Mouse (Mus musculus): ENCODE measurements at regions not wholly inside any gene's neighbourhood (a gene's known extent, or its start where the extent isn't known, plus 50 kb on each side); places are given as distances from the start of the nearest gene placed in this dataset.

DNA sequence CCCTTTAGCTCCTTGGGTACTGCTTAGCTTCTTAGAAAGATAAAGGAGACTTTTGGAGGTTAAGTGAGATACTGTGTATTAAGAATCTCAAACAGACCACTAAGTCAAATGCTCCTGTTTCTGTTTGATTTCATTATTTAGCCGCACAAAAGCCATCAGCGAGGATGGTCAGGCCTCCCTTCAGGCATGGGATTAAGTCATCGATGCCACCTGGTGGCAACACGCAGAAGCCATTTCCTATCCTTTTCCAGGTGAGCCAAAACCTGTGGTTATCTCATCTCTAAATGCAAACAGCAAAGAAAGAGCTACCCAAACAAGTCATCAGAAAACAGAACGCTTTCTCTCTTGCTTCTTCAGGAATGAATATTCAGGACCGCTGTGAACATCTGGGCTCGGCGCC lies 846.3 kb upstream of the Tmem132c start:
- 46% methylated on average over 8 of the region's 8 CpGs for WGBS
- ATAC-seq (ENCODE audit: low FRiP score) = no peak
- H3K27me3 ChIP-seq = no peaks in the 10 kb centered on the region

DNA sequence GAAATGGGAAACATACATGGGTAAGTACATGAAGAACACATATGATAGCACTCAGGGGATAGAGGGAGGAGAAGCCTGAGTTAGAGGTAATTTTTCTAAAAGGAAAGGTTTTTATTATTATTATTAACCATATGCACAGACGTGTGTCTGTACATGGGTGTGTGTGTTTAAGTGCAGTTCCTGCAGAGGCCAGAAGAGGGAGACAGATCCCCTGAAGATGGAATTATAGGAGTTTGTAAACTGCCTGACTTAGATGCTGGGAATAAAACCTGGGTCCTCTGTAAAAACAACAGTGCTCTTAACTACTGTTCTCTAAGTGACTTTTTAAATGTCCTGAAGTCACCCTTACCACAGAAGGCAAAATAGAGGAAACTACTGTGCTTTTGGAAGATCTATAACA lies 809.9 kb upstream of the Tmem132c start:
- Histone ChIP-seq H3K9me3 (0 out of 2 replicates have a peak, but pooled peaks cover 3% of the 10 kb centered on the region), H3K4me3 (no peak overlapping the region), H3K4me1 (replicated peaks) (no peaks in the 10 kb centered on the region), H3K36me3 (no peaks in the 10 kb centered on the region), H3K27ac (no peak overlapping the region), H3K9ac (no peak overlapping the region), H3K27me3 (no peaks in the 10 kb centered on the region), H3K4me2 (no peak overlapping the region)
- 79% methylated on average over 1 of the region's 1 CpGs for WGBS
- no peak for ATAC-seq (ENCODE audit: low FRiP score)

More for the DNA sequence above, 846.3 kb upstream of the Tmem132c start:
- no peak overlapping the region for H3K4me2 ChIP-seq
- H3K9me3 ChIP-seq = no peaks in the 10 kb centered on the region
- H3K4me3 ChIP-seq = no peak overlapping the region
- H3K4me1 ChIP-seq (replicated peaks) = no peaks in the 10 kb centered on the region
- no peak overlapping the region for H3K9ac ChIP-seq
- H3K36me3 ChIP-seq = no peaks in the 10 kb centered on the region
- H3K27ac ChIP-seq = no peak overlapping the region

DNA sequence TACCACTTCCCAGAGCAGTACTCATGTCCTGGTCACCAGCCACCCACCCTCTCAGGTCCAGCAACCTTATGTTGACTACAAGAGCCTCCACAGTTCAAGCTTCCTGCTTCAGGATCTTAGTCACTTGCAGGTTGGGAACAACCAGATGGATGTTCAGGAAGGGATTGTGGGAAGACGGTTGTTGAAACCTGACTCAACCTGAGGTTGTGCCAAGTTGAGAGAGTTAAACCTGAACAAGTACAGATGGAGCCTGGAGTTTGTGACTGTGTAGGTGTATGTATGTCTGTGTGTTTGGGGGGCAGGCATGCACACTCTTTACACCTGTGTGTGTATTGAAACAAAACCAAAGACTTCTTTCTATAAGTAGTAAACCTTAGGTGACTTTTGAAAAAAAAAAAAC lies 802.9 kb upstream of the Tmem132c start:
- no peak for ATAC-seq (ENCODE audit: low FRiP score)
- Histone ChIP-seq H3K9me3 (no peaks in the 10 kb centered on the region), H3K4me3 (no peak overlapping the region), H3K27me3 (no peaks in the 10 kb centered on the region), H3K4me1 (replicated peaks) (no peaks in the 10 kb centered on the region), H3K27ac (no peak overlapping the region), H3K4me2 (no peak overlapping the region), H3K9ac (no peak overlapping the region), H3K36me3 (no peaks in the 10 kb centered on the region)
- WGBS = 90% methylated on average over 1 of the region's 1 CpGs

DNA sequence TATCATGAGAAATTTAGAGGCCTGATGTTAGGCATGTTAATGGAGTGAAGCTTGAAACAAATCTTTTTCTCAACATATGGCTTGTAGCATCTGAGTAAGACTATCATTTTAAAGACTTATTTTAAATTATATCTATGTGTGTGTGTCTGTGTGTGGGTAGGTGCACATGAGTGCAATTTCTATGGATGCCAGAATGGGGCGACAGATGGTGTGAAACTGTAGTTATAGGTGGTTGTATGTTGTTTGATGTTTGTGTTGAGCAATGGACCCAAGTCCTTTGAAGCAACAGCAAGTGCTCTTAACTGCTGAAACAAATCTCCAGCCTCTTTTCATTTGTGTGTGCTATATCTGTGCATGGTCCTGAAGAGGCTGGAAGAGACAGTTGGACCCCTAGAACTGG lies 801.1 kb upstream of the Tmem132c start:
- no peaks in the 10 kb centered on the region for H3K27me3 ChIP-seq
- no peak overlapping the region for H3K4me2 ChIP-seq
- H3K4me1 ChIP-seq (replicated peaks) = no peaks in the 10 kb centered on the region
- no peaks in the 10 kb centered on the region for H3K36me3 ChIP-seq
- H3K9ac ChIP-seq = no peak overlapping the region
- H3K27ac ChIP-seq = no peak overlapping the region
- WGBS = 89% methylated on average over 1 of the region's 1 CpGs
- H3K4me3 ChIP-seq = no peak overlapping the region
- ATAC-seq (ENCODE audit: low FRiP score) = no peak
- H3K9me3 ChIP-seq = no peaks in the 10 kb centered on the region

DNA sequence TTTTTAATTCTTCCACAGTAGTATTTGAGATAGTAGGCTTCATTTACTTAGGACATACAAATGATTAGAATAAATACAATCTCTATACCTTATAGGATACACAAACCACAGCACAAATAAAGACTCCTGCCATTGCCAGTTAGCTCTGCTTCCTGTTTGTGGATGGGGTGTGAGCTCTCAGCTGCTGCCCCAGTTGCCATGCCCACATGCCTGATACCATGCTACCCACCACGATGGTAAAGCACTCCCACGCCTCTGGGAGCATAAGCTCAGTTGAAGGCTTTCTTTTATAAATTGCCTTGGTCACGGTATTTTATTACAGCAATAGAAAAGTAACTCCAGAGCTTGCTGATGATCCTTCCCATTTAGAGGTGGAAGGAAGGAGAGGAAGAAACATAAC lies 765.8 kb upstream of the Tmem132c start:
- no peak for ATAC-seq (ENCODE audit: low FRiP score)
- H3K4me1 ChIP-seq (replicated peaks) = no peaks in the 10 kb centered on the region
- H3K9ac ChIP-seq = no peak overlapping the region
- H3K27me3 ChIP-seq = no peaks in the 10 kb centered on the region
- H3K4me3 ChIP-seq = no peak overlapping the region
- no peak overlapping the region for H3K4me2 ChIP-seq
- H3K9me3 ChIP-seq = no peaks in the 10 kb centered on the region
- no peak overlapping the region for H3K27ac ChIP-seq
- WGBS = 38% methylated on average over 3 of the region's 3 CpGs
- H3K36me3 ChIP-seq = no peaks in the 10 kb centered on the region

DNA sequence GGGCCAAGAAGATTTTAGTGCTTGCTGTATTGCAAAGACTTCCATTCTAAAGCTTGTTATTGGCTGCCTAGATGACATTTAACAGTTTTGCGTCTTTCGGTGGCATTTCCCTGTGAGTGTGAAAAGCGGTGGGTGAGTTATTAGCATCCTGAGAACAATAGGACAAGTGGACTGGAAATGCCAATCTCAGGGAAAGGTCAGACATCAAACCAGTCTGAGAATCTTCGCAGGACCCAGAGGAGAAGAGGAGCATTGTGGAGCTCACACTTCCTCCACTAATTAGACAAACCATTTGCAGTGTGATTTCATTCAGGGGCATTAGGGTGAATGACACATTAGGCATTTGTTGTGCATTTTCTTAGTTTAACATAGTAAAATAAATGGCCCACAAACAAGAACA lies 719.5 kb upstream of the Tmem132c start:
- Histone ChIP-seq H3K36me3 (no peaks in the 10 kb centered on the region), H3K4me2 (no peak overlapping the region), H3K4me3 (no peak overlapping the region), H3K4me1 (replicated peaks) (no peaks in the 10 kb centered on the region), H3K27me3 (no peaks in the 10 kb centered on the region), H3K9ac (no peak overlapping the region), H3K27ac (no peak overlapping the region), H3K9me3 (no peaks in the 10 kb centered on the region)
- WGBS = 17% methylated on average over 4 of the region's 4 CpGs
- ATAC-seq (ENCODE audit: low FRiP score) = no peak

DNA sequence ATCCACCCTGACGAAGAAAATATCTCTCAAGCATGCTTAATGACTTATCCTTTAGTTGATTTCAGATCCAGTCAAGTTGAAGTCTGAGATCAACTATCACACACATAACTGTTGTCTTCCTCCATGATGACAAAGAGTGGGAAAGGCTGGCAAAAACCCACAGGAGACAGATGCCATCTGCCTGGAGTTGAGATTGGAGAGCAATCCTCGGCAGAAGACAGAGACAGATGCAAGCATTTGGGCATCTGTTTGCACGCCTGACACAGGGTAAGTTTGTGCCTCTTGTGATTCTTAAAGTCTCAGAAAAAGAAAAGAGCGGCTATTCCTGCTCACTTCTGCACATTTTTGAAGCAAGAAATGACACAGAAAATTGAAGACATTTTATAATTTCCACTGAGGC lies 715.7 kb upstream of the Tmem132c start:
- H3K4me1 ChIP-seq (replicated peaks) = no peaks in the 10 kb centered on the region
- no peak overlapping the region for H3K27ac ChIP-seq
- no peaks in the 10 kb centered on the region for H3K27me3 ChIP-seq
- no peak overlapping the region for H3K9ac ChIP-seq
- ATAC-seq (ENCODE audit: low FRiP score) = no peak
- H3K4me3 ChIP-seq = no peak overlapping the region
- no peaks in the 10 kb centered on the region for H3K9me3 ChIP-seq
- H3K36me3 ChIP-seq = no peaks in the 10 kb centered on the region
- 86% methylated on average over 4 of the region's 4 CpGs for WGBS
- no peak overlapping the region for H3K4me2 ChIP-seq

DNA sequence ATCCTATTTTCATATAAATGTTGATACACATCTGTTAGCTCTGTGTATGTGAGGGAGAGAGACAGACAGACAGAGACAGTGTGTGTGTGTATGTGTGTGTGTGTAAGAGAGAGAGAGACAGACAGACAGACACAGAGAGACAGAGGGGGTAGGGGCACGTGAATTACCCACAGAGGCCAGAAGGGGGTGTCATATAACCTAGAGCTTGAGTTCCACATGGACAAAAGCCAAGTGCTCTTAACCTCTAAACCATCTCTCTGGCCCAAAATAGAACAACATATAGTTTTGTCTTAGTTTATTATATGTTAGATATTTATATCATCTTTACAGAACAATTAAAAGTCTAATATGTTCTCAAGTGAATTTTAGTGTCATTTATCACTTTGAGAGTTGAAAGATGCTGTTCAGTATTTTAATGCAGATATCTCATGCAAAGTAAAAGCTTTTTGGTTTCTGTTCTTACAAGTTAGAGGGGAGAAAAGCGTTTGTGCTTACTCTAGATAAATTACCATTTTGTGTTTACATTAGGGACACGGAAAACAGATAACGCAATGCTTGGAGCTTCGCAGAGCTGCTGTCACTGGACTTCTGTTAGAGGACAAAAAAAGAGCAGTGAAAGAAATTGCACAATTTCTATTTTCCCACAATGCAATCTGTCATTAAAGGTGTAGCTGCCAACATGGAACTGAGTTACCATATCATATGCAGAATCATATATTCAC lies 710.6 kb upstream of the Tmem132c start:
- H3K4me1 ChIP-seq (replicated peaks) = no peaks in the 10 kb centered on the region
- H3K9ac ChIP-seq = no peak overlapping the region
- H3K27ac ChIP-seq = no peak overlapping the region
- H3K4me3 ChIP-seq = no peak overlapping the region
- no peaks in the 10 kb centered on the region for H3K36me3 ChIP-seq
- H3K9me3 ChIP-seq = no peaks in the 10 kb centered on the region
- no peak for ATAC-seq (ENCODE audit: low FRiP score)
- 71% methylated on average over 5 of the region's 5 CpGs for WGBS
- H3K27me3 ChIP-seq = no peaks in the 10 kb centered on the region
- H3K4me2 ChIP-seq = no peak overlapping the region

DNA sequence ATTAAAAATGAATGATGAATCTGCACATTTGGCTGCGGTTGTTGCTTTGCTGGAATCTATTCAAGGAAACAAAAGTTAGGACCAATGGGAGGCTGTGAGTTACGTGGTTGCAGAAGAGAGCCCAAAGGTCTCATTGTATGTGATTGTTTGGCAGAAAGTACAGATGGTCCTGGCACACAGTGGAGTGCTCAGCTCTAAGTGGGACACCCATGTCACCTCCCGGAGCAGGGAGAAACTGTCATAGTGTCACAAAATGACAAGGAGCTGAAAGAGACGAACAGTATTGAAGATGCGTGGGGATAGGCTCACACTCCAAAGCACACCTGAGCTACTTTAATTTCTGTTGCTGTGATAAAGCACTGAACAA lies 710.1 kb upstream of the Tmem132c start:
- no peaks in the 10 kb centered on the region for H3K4me1 ChIP-seq (replicated peaks)
- ATAC-seq (ENCODE audit: low FRiP score) = no peak
- no peaks in the 10 kb centered on the region for H3K9me3 ChIP-seq
- H3K9ac ChIP-seq = no peak overlapping the region
- no peak overlapping the region for H3K4me3 ChIP-seq
- no peak overlapping the region for H3K27ac ChIP-seq
- no peaks in the 10 kb centered on the region for H3K27me3 ChIP-seq
- H3K4me2 ChIP-seq = no peak overlapping the region
- WGBS = 81% methylated on average over 5 of the region's 5 CpGs
- H3K36me3 ChIP-seq = no peaks in the 10 kb centered on the region

DNA sequence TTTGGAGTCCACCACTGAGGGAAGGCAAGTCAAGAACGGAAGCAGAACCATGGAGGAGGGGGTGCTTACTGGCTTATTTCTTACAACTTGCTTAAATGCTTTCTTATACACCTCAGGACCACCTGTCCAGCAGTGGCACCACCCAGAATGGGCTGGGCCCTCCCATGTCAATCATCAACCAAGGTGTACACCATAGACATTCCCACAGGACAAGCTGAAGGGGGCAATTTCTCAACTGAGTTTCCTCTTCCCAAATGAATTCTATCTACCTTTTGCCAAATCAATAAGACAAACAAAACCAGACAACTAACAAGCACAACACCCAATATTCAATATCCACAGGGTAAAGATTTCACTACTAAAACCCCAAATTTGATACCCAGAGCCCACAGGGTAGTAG lies 709.6 kb upstream of the Tmem132c start:
- no peak overlapping the region for H3K4me3 ChIP-seq
- no peaks in the 10 kb centered on the region for H3K36me3 ChIP-seq
- H3K27me3 ChIP-seq = no peaks in the 10 kb centered on the region
- no peaks in the 10 kb centered on the region for H3K4me1 ChIP-seq (replicated peaks)
- H3K4me2 ChIP-seq = no peak overlapping the region
- no peak overlapping the region for H3K9ac ChIP-seq
- no peaks in the 10 kb centered on the region for H3K9me3 ChIP-seq
- WGBS = 92% methylated on average over 1 of the region's 1 CpGs
- no peak overlapping the region for H3K27ac ChIP-seq
- ATAC-seq (ENCODE audit: low FRiP score) = no peak

DNA sequence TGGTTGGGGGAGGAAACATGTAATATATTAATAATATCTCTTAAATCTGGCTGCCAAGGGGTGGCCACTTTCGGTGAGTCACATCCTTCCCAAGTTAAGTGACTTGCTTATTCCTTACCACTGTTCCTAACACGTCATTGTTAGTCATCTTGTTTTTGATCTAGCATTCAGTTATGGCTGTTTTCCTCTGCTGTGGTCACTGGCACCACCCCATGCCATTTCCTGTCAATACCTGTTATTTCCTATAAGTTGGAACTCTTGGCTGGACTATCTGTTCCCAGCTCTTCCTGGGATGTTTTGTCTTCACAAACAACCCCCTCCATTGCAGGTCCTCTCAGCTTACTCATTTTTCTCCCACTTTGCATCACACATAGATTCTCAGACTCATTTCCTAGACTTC lies 703.5 kb upstream of the Tmem132c start:
- Histone ChIP-seq H3K4me1 (replicated peaks) (peaks cover 3% of the 10 kb centered on the region; the same call in 1 of the 2 replicates), H3K9ac (no peak overlapping the region), H3K27me3 (no peaks in the 10 kb centered on the region), H3K27ac (no peak overlapping the region), H3K9me3 (no peaks in the 10 kb centered on the region), H3K36me3 (no peaks in the 10 kb centered on the region), H3K4me3 (no peak overlapping the region), H3K4me2 (no peak overlapping the region)
- 86% methylated on average over 2 of the region's 2 CpGs for WGBS
- ATAC-seq (ENCODE audit: low FRiP score) = no peak

DNA sequence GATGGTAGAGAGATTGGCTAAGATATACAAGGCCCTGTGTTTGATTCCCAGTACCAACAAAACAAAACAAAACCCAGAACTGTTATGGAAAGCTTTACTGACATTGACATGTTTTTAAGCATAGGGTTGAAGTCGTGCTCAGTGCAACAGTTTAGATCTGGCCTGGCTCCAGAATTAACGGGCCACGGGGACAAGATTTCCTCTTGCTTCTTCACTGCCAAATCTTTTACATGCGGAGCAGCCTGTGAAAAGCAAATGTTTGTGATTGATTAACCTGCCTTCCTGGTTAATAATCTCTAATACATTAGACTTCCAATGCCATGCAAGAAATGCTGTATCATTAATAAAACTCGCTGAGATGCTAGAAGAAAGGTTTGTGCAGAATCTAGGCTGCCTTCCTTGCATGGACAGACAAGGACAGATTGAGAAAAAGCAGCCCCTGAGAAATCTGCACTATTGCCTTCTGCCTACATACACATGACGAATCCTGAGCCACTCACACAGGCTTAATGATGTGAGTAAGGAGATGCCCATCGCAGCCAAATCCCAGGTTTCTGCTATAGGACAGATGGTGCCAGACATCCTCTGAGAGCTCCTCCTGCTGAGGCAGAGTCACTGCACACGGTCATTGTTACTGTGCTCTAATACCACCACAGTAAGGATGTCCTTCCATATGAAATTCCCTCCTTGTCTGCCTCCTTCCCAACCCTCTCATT lies 697.2 kb upstream of the Tmem132c start:
- H3K27me3 ChIP-seq = no peaks in the 10 kb centered on the region
- H3K9me3 ChIP-seq = no peaks in the 10 kb centered on the region
- ATAC-seq (ENCODE audit: low FRiP score) = no peak
- no peaks in the 10 kb centered on the region for H3K36me3 ChIP-seq
- no peak overlapping the region for H3K4me2 ChIP-seq
- H3K9ac ChIP-seq = no peak overlapping the region
- H3K4me1 ChIP-seq (replicated peaks) = peaks cover 10% of the 10 kb centered on the region; the same call in 1 of the 2 replicates
- peak overlapping the region; percentile 69 for H3K27ac ChIP-seq
- 46% methylated on average over 8 of the region's 8 CpGs for WGBS
- H3K4me3 ChIP-seq = no peak overlapping the region

DNA sequence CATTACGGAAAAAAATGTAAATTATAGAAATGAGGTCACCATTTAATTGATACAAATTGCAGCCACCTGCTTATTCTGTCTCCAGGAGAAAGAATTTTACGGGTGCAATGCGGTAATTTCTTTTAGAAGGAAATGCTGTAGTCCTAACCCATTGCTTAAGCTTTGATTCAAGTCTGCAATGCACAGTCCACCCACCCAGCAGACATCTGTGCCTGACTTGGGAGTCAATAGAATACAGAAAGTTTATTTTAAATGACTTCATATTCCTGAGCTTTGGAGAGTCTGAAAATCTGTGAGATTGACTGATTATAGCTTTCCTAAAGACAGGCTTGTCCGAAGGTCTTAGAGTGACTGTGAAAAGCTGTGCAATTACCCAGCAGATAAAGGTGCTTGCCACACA lies 693.8 kb upstream of the Tmem132c start:
- H3K27ac ChIP-seq = no peak overlapping the region
- ATAC-seq (ENCODE audit: low FRiP score) = no peak
- H3K27me3 ChIP-seq = no peaks in the 10 kb centered on the region
- H3K36me3 ChIP-seq = no peaks in the 10 kb centered on the region
- H3K9me3 ChIP-seq = no peaks in the 10 kb centered on the region
- H3K4me1 ChIP-seq (replicated peaks) = 0 out of 2 replicates have a peak, but pooled peaks cover 8% of the 10 kb centered on the region
- no peak overlapping the region for H3K4me3 ChIP-seq
- no peak overlapping the region for H3K9ac ChIP-seq
- no peak overlapping the region for H3K4me2 ChIP-seq
- 83% methylated on average over 4 of the region's 4 CpGs for WGBS
